Mouse (Mus musculus): ENCODE measurements around the gene Prkce.

Gene Prkce

GRCm38 (mm10) chr17:86175516-86175915, 7.9 kb downstream of the Prkce start:
- no peak for DNase-seq (ENCODE audit: low spot score in 2 of 2)

GRCm38 (mm10) chr17:86176722-86177121, 9.1 kb downstream of the Prkce start:
- no peak for DNase-seq (ENCODE audit: low spot score in 2 of 2)

GRCm38 (mm10) chr17:86183788-86184187, 16.2 kb downstream of the Prkce start:
- DNase-seq (ENCODE audit: low spot score in 2 of 2): no peak

- no peak for DNase-seq (ENCODE audit: low spot score in 2 of 2)
Measured at GRCm38 (mm10) chr17:86184552-86185209, 17.1 kb downstream of the Prkce start.

- no peak for DNase-seq (ENCODE audit: low spot score in 2 of 2)
Measured at GRCm38 (mm10) chr17:86185584-86185983, 18.0 kb downstream of the Prkce start.

GRCm38 (mm10) chr17:86187777-86188176, 20.2 kb downstream of the Prkce start:
- no peak for DNase-seq (ENCODE audit: low spot score in 2 of 2)

- DNase-seq (ENCODE audit: low spot score in 2 of 2): no peak
Measured at GRCm38 (mm10) chr17:86193979-86194378, 26.4 kb downstream of the Prkce start.

GRCm38 (mm10) chr17:86194921-86195320, 27.3 kb downstream of the Prkce start:
- DNase-seq (ENCODE audit: low spot score in 2 of 2): no peak

GRCm38 (mm10) chr17:86198496-86199465, 31.2 kb downstream of the Prkce start:
- no peak for DNase-seq (ENCODE audit: low spot score in 2 of 2)

GRCm38 (mm10) chr17:86201981-86202380, 34.4 kb downstream of the Prkce start:
- DNase-seq (ENCODE audit: low spot score in 2 of 2): no peak

GRCm38 (mm10) chr17:86202972-86203371, 35.4 kb downstream of the Prkce start:
- DNase-seq (ENCODE audit: low spot score in 2 of 2): no peak

- DNase-seq (ENCODE audit: low spot score in 2 of 2): no peak
Measured at GRCm38 (mm10) chr17:86203531-86204450, 36.2 kb downstream of the Prkce start.

- DNase-seq (ENCODE audit: low spot score in 2 of 2): no peak
Measured at GRCm38 (mm10) chr17:86206289-86206688, 38.7 kb downstream of the Prkce start.

GRCm38 (mm10) chr17:86208057-86208820, 40.7 kb downstream of the Prkce start:
- DNase-seq (ENCODE audit: low spot score in 2 of 2): no peak

- DNase-seq (ENCODE audit: low spot score in 2 of 2): no peak
Measured at GRCm38 (mm10) chr17:86208821-86209186, 41.2 kb downstream of the Prkce start.

- DNase-seq (ENCODE audit: low spot score in 2 of 2): no peak
Measured at GRCm38 (mm10) chr17:86209680-86210251, 42.2 kb downstream of the Prkce start.

GRCm38 (mm10) chr17:86212204-86212603, 44.6 kb downstream of the Prkce start:
- DNase-seq (ENCODE audit: low spot score in 2 of 2): no peak

- peak in 1 of 2 experiments; percentile 30 for DNase-seq (ENCODE audit: low spot score in 2 of 2)
Measured at GRCm38 (mm10) chr17:86214285-86214684, 46.7 kb downstream of the Prkce start.

GRCm38 (mm10) chr17:86214741-86215140, 47.2 kb downstream of the Prkce start:
- DNase-seq (ENCODE audit: low spot score in 2 of 2): no peak

- no peak for DNase-seq (ENCODE audit: low spot score in 2 of 2)
Measured at GRCm38 (mm10) chr17:86215771-86216170, 48.2 kb downstream of the Prkce start.

GRCm38 (mm10) chr17:86217468-86217867, 49.9 kb downstream of the Prkce start:
- DNase-seq (ENCODE audit: low spot score in 2 of 2): no peak
